Mouse (Mus musculus) ES-E14 (cell line): ENCODE data around the gene Acot7. TPM values are rescaled to one million over a fixed set of nuclear protein-coding genes. Genes with fewer than 3 reads are reported as not detected.

ENCODE experiments used
- DNase-seq: peaks from one replicate; pipeline ENCODE4 v3.0.0-alpha.2; 2013; ENCODE audit warnings: low read depth, low spot score
- H3K27ac ChIP-seq: 2 replicates; pipeline ENCODE4 v1.5.1; 2012; ENCODE audit warnings: low read depth, mild to moderate bottlenecking, low read length, moderate library complexity, mixed read lengths; ENCODE audit not compliant: poor library complexity, insufficient read depth, severe bottlenecking
- H3K36me3 ChIP-seq: 2 replicates; pipeline ENCODE4 v1.6.1; 2012; ENCODE audit warnings: mild to moderate bottlenecking, low read length, moderate library complexity, mixed read lengths; ENCODE audit not compliant: control insufficient read depth, poor library complexity, insufficient read depth, severe bottlenecking
- H3K4me1 ChIP-seq, 2 experiments: fragments of 150-350 bp in 1 of 2; sonication (generic) in 1 of 2; 2 replicates each; pipeline ENCODE4 v1.6.1; 2012; ENCODE audit warnings: low read length in 2 of 2, mild to moderate bottlenecking in 1 of 2, mixed read lengths in 1 of 2; ENCODE audit not compliant: control insufficient read depth in 2 of 2, insufficient read depth in 2 of 2, poor library complexity in 1 of 2
- H3K4me3 ChIP-seq, 2 experiments: fragments of 150-350 bp in 1 of 2; sonication (generic) in 1 of 2; 2 replicates each; pipeline ENCODE4 v1.5.1; 2012; ENCODE audit warnings: low read length in 2 of 2, low read depth in 1 of 2, mild to moderate bottlenecking in 1 of 2, mixed read lengths in 1 of 2; ENCODE audit not compliant: insufficient read depth in 1 of 2, poor library complexity in 1 of 2, severe bottlenecking in 1 of 2
- H3K9ac ChIP-seq: 2 replicates; pipeline ENCODE4 v1.6.1; 2012; ENCODE audit warnings: low read depth, mild to moderate bottlenecking, low read length, mixed read lengths; ENCODE audit not compliant: poor library complexity, insufficient read depth, severe bottlenecking
- H3K9me3 ChIP-seq: fragments of 150-350 bp; sonication (generic); 2 replicates; pipeline ENCODE4 v1.6.1; 2012; ENCODE audit warnings: low read depth, mild to moderate bottlenecking, low read length; ENCODE audit not compliant: control insufficient read depth, insufficient read depth
- CHD2 ChIP-seq: IDR thresholded peaks from 2 replicates; pipeline ENCODE4 v1.6.1; 2014; ENCODE audit warnings: mild to moderate bottlenecking, low read depth, low read length, inconsistent platforms
- HCFC1 ChIP-seq: IDR thresholded peaks from 2 replicates; pipeline ENCODE4 v1.6.1; 2012; ENCODE audit warnings: low read length, inconsistent platforms, borderline replicate concordance; ENCODE audit not compliant: insufficient read depth
- MAFK ChIP-seq: IDR thresholded peaks from 2 replicates; pipeline ENCODE4 v1.6.1; 2014; ENCODE audit warnings: mild to moderate bottlenecking, low read depth, low read length, inconsistent platforms; ENCODE audit not compliant: insufficient read depth
- ZC3H11A ChIP-seq: IDR thresholded peaks from 2 replicates; pipeline ENCODE4 v1.6.1; 2012; ENCODE audit warnings: low read depth, mild to moderate bottlenecking, inconsistent platforms, low read length, borderline replicate concordance
- ZNF384 ChIP-seq: IDR thresholded peaks from 2 replicates; pipeline ENCODE4 v1.6.1; 2012; ENCODE audit warnings: low read depth, low read length, inconsistent platforms
- in situ Hi-C, 2 experiments: fragments of 600-800 bp; cut with MboI; formaldehyde crosslinking; loops; one replicate each; pipeline ENCODE4 v1.15.1; 2025; ENCODE audit warnings: low sequenced_read_pairs in 2 of 2, inconsistent platforms in 1 of 2; ENCODE audit not compliant: unreplicated experiment in 2 of 2
- total RNA-seq: library from RNA; depleted of rRNA; stranded (reverse); fragments of 300-350 nt; gene quantifications from 2 replicates; pipeline ENCODE4 v1.2.3, GENCODE M21; 2012

Acot7 gene
- total RNA-seq, 1 experiment: 51.9 TPM

DNA sequence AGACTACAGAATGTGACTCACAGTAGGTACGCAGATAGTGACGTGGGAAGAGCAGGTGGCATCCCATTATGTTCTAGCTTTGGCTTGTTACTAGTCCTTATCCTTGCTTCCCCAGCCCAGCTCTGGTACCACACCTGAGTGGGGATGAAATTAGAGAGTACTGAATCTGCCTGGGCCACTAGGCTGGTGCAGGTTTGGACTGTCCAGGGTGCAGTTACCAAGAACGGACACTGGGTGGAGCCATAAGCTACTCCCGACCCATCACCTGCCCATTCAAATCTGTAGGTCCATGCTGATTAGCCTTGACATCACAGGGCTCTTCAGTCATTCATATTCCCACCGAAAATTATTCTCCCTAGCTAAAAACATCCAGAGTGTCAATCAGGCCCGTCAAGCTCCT, 37.5 kb upstream of the Acot7 start:
- no peak; the same call in 1 of the 2 replicates for TF ChIP-seq ZC3H11A
- no peak for TF ChIP-seq CHD2
- no peak for TF ChIP-seq MAFK
- no peak for TF ChIP-seq HCFC1
- TF ChIP-seq ZNF384: no peak
- Histone ChIP-seq H3K9ac (no peak overlapping the region), H3K4me3 (no peak overlapping the region), H3K36me3 (no peaks in the 10 kb centered on the region), H3K9me3 (no peaks in the 10 kb centered on the region), H3K4me1 (peaks cover 0 to 10% of the 10 kb centered on the region in 2 experiments; a peak in 1 of 4 replicates), H3K27ac (no peak overlapping the region)
- DNase-seq: no peak
- in situ Hi-C loops: no loop called here

DNA sequence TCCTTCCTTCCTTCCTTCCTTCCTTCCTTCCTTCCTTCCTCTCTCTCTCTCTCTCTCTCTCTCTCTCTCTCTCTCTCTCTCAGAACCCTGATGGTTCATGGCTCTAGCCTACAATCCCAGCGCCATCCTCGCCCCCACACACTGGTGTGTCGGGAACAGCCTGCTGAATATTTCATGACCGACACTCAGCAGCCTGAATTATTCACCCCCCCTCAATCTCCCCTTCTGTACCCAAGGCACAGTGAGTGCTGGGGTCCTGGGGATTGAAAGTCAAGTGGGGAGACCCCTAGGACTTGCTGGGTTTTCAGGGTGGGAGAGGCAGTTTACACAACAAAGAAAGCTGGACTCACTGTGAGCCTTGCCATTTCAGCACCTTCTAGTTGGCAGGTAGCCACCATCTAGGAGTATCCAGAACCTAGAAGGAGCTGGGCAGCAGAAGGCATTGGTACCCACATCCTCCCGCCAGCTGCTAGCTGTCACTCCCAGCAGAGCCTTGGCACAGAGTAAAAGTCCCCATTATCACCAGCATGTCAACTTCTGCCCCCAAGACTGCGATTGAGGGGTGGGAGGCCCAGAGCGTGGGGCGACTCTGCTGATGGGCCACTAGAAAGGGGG, 36.3 kb upstream of the Acot7 start:
- no peak overlapping the region for H3K9ac ChIP-seq
- no peaks in the 10 kb centered on the region for H3K36me3 ChIP-seq
- no peak overlapping the region for H3K27ac ChIP-seq
- no peak for DNase-seq
- no peaks in the 10 kb centered on the region for H3K9me3 ChIP-seq
- in situ Hi-C loops: no loop called here
- H3K4me1 ChIP-seq: peaks cover 0 to 4% of the 10 kb centered on the region in 2 experiments; a peak in 1 of 4 replicates
- no peak for TF ChIP-seq MAFK
- no peak for TF ChIP-seq ZC3H11A
- TF ChIP-seq ZNF384: no peak
- H3K4me3 ChIP-seq: no peak overlapping the region

DNA sequence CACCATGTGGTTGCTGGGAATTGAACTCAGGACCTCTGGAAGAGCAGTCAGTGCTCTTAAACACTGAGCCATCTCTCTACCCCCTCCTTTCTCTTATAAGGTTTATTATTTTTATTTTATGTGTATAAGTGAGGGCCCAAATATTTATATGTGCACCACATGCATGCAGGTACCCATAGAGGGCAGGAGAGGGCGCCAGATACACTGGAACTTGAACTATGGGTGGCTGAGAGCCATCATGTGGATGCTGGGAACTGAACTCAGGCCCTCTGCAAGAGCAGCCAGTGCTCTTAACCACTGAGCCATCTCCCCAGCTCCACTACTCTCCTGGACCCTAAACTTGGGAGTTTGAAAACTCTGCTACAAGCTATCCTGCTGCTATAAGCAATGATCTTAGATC, 34.3 kb upstream of the Acot7 start:
- Histone ChIP-seq H3K36me3 (no peaks in the 10 kb centered on the region), H3K4me3 (no peak overlapping the region), H3K9ac (no peak overlapping the region), H3K9me3 (no peaks in the 10 kb centered on the region), H3K27ac (no peak overlapping the region), H3K4me1 (peaks cover 0 to 3% of the 10 kb centered on the region in 2 experiments; a peak in 1 of 4 replicates)
- in situ Hi-C loops: no loop called here
- no peak for DNase-seq
- TF ChIP-seq MAFK (no peak), HCFC1 (no peak), CHD2 (no peak), ZNF384 (no peak), ZC3H11A (no peak)

DNA sequence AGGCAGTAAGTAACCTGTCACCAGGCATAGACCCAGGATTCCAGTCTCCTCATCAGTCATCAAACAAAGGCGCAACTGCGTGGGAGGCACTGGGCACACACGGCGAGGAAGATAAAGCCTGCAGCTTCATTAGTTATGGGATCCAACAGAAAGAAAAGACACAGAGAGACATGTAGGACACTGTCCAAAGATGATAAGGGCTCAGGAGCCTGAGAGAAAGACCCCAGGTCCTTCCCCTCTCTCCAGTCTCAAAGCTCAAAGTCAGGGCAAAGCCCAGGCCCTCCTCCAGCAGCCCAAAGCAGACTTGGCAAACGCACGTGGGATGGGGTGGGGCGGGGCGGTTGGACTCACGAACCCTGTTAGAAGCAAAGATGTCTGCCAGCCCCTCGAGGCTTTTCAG, 32.5 kb upstream of the Acot7 start:
- no peak overlapping the region for H3K4me3 ChIP-seq
- H3K4me1 ChIP-seq: no peaks in the 10 kb centered on the region
- in situ Hi-C loops: no loop called here
- no peaks in the 10 kb centered on the region for H3K9me3 ChIP-seq
- H3K36me3 ChIP-seq: no peaks in the 10 kb centered on the region
- DNase-seq: no peak
- H3K27ac ChIP-seq: no peak overlapping the region
- TF ChIP-seq ZNF384: no peak
- TF ChIP-seq CHD2: no peak
- no peak for TF ChIP-seq MAFK
- no peak for TF ChIP-seq HCFC1
- TF ChIP-seq ZC3H11A: no peak
- no peak overlapping the region for H3K9ac ChIP-seq
